Mouse (Mus musculus) telencephalon, adult 2 months (tissue): ENCODE data around the gene Med1.
"Not testable (repeated sequence)": the region's sequence is repeated elsewhere in the genome, so short reads cannot be mapped to it uniquely, and the experiment has no call there.

Source experiments
- DNase-seq: peaks from one replicate; pipeline ENCODE4 v3.0.0-alpha.2; 2011; ENCODE audit warnings: low read depth, low spot score

Med1 gene

GRCm38 (mm10) chr11:98192901-98193805, at the start of gene Med1:
TSS of gene Med1 (minus strand) at chr11:98193293.
- peak; percentile 96 for DNase-seq

DNA sequence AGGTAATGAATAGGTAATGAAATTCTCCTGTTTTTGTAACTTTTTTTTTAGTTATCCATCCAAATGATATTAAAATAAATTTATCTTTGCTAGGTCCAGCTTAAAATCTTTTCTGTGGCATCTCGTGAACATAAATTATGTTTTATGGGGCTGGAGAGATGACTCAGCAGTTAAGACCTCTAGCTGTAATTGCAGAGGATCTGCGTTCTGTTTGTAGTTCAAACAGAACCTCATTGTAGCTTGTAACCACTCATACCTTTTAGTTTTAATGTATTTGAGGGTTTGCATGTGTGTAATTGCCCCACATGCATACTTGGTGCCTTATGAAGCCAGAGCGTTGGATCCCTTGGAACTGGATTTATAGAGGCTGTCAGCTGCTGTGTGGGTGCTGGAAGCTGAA, 45.9 kb upstream of the Med1 start:
- DNase-seq = no peak

DNA sequence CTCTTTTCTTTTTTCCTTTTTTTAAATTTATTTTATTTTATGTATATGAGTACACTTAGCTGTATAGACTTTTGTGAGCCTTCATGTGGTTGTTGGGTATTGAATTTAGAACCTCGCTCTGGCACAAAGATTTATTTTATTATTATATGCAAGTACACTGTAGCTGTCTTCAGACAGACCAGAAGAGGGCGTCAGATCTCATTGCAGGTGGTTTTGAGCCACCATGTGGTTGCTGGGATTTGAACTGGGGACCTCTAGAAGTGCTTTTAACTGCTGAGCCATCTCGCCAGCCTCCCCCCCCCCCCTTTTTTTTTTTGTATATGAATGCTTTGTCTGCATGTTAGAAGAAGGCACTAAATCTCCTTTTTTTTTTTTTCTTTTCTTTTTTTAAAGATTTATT, 45.3 kb upstream of the Med1 start:
- no peak for DNase-seq

DNA sequence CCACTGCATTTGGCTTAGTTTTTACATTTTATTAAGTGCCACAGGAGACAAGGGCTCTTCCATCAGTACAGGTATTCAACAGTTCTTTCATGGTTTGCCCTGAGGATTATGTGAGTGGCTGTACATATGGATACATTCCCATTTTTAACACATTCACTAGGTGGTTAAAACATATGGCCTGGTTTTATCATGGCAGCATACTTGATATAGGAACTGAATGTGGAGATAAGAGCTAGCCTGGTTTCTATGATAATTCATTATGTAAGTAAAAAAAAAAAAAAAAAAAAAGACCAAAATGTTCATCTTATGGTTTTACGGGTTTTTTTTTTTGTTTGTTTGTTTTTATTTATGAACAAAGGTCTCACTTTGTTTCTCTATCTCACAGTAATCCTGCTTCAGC, 33.3 kb upstream of the Med1 start:
- DNase-seq = no peak

DNA sequence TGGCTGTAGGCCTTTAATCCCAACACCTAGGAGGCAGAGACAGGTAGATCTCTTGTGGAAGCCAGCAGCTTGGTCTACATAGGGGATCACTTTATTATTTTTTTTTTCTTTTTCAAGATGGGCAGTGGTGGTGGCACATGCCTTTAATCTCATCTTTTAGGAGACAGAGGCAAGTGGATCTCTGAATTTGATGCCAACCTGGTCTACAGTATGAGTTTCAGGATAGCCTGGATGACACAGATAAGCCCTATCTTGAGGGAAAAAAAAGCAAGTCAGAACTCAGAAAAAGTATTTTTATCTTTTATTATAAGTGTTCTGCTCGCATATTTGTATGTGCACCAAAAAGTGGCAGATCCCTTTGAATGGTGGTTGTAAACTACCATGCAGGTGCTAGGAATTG, 20.2 kb upstream of the Med1 start:
- no peak for DNase-seq

GRCm38 (mm10) chr11:98209661-98210060, 16.6 kb upstream of the Med1 start:
- not testable (repeated sequence) for DNase-seq

DNA sequence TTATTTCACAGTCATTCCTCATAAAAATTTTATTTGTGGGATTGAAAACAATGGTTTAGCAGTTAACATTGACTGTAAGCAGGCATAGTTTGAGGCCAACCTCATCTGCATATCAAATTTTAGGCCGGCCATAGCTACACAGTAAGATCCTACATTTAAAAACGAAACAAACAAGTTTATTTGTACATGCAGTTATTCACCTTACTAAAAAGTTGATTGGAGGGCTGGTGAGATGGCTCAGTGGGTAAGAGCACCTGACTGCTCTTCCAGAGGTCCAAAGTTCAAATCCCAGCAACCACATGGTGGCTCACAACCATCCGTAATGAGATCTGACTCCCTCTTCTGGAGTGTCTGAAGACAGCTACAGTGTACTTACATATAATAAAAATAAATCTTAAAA, 13.2 kb upstream of the Med1 start:
- not testable (repeated sequence) for DNase-seq

- no peak for DNase-seq
Observed at GRCm38 (mm10) chr11:98205463-98205862, 12.4 kb upstream of the Med1 start.

DNA sequence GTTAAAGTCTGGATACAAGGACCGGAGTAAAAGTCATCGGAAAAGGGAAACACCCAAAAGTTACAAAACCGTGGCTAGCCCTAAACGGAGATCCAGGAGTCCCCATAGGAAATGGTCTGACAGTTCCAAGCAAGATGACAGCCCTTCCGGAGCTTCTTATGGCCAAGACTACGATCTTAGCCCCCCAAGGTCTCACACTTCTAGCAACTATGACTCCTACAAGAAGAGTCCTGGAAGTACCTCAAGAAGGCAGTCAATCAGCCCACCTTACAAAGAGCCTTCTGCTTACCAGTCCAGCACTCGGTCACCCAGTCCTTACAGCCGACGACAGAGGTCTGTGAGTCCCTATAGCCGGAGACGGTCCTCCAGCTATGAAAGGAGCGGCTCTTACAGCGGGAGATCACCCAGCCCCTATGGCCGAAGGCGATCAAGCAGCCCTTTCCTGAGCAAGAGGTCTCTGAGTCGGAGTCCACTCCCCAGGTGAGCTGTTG, 10.9 kb upstream of the Med1 start:
- no peak for DNase-seq

DNA sequence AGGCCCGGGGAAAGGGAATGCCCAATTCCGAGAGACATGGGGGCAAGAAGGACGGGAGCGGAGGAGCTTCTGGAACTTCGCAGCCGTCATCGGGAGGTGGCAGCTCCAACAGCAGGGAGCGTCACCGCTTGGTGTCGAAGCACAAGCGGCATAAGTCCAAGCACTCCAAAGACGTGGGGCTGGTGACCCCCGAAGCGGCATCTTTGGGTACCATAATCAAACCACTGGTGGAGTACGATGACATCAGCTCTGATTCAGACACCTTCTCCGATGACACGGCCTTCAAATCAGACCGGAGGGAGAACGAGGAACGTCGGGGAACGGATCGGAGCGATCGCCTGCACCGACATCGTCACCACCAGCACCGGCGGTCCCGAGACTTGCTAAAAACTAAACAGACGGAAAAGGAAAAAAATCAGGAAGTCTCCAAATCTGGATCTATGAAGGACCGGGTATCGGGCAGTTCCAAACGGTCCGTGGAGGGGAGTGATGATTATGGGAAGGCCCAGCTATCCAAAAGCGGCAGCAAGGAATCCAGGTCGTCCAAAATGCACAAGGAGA, 10.3 kb upstream of the Med1 start:
- DNase-seq = no peak

GRCm38 (mm10) chr11:98202641-98203350, 9.7 kb upstream of the Med1 start, which contains the start of gene Cdk12:
TSS of gene Cdk12 (plus strand) at chr11:98203059.
- DNase-seq = peak; percentile 96

DNA sequence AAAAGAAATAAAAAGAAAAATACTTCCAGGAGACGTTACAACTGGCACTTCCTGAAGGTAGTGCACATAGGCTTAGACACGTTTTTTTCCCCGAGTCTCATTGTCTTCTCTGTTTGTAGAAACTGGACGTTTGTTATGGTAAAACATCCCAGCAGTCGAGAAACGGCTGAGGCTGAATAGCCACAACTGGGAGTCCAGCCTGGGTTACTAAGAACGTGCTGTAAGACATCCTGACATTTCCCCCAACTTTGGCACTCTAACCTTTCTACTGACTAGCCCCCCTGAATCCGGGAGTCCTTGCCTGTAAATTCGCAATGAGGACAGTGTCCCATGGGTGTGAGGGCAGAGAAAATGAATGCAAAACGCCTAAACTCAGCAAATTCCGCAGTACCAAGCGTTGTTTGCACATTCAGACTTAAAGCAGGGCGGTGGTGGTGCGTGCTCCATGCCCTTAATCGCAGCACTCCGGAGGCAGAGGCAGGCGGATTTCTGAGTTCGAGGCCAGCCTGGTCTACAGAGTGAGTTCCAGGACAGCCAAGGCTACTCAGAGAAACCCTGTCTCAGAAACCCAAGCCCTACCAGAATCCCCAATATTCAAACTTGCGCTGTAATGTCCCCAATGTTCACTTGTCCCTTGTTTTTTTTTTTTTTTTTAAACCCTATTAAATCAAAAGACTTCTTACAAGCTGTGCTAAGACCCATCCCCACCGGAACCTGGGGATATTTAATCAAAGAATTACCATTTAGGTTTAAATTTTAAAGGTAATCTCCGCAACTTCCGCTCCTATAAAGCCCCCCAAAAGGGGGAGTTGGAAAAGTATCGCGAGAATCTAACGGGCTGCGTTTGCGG, 8.9 kb upstream of the Med1 start:
- DNase-seq = no peak

DNA sequence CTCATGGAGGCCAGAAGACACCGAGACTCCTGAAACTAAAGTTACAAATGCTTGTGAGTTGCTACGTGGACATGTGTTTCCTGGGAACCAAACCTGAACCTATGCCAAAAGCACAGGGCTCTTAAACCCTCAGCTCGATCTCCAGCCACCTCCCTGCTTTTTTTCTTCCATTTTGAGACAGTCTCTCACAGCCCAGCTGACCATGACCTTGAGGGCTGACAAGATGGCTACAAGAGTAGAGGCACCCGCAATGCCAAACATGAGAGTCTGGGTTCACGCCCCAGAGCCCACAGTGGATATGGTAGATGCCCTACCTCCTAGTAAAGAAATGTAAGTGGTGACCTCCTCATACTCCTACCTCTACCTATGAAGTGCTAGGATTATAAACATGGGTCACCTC, 2.3 kb downstream of the Med1 start:
- no peak for DNase-seq

DNA sequence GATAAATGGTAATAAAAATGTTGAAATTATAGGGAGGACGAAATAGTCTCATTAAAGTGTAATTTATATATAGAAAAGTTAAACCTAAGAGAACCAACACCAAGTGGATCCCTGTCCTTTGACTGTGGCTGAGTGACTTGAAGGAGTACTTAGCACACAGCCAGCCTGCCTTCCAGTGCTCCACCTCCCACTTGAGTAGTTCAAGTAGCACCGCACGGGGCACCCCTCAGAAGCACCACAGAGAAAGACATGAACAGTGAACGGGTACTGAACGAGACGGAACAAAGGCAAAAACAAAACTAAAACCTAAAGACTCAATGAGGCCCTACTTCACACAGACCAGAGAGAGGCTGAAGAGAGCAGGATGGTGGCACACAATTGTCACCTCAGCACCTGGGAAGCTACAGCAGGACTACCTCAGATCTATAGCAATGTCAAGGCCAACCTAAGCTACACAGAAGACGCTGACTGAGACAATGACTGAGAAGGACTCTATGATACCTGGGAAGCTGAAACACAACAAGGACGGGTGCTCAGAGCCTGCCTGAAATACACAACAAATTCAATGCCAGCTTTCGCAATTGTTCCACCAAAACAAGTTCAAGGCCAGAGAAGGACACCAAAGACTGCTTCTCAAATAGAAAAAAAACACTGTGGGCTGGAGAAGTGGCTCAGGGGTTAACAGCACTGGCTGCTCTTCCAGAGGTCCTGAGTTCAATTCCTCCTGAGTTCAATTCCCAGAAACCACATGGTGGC, 5.3 kb downstream of the Med1 start:
- DNase-seq = no peak

- DNase-seq = not testable (repeated sequence)
Observed at GRCm38 (mm10) chr11:98182149-98182548, 10.9 kb downstream of the Med1 start.

DNA sequence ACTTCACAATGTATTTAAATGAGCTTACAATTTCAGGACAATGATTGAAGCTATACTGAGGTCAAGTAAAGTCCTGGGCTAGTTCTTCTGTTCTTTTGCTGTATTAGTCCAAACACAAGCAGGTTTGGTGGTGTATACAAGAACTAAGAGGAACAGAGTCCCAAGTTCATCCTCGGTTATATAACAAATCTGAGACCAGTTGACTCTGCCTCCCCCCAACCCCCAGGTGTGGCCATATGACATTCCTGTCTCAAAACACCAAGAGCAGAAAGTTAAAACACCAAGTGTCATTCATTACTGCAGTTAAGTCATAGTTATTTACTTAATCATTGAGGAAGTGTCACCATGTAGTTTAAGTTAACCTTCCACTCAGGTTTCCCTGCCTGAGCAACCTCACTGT, 24.7 kb downstream of the Med1 start:
- DNase-seq = no peak

GRCm38 (mm10) chr11:98155094-98155493, 38.0 kb downstream of the Med1 start:
- DNase-seq = no peak

DNA sequence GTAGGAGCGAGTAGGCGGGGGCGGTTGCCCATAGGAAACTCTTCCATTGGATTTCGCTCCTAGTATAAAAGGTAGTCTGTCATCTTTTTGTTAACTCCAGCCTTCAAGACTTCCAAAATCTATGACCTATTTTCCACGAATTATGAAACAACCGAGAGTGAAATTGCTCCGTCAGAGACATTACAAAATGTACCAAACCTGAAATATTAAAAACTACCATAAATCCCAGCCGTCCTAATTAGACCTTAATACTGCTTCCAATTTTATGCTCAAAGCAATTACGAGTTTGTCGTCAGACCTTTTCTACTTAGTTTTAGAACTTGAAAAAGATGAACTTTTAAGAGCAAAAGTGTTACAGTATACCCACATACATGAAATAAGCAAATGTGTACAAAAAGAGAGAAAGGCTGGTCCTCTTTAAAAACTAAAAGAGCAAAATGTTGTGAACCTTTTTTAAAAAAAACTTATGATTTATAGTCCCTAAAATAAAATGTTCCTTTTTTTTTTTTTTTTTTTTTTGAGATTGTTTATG, 42.4 kb downstream of the Med1 start:
- no peak for DNase-seq

DNA sequence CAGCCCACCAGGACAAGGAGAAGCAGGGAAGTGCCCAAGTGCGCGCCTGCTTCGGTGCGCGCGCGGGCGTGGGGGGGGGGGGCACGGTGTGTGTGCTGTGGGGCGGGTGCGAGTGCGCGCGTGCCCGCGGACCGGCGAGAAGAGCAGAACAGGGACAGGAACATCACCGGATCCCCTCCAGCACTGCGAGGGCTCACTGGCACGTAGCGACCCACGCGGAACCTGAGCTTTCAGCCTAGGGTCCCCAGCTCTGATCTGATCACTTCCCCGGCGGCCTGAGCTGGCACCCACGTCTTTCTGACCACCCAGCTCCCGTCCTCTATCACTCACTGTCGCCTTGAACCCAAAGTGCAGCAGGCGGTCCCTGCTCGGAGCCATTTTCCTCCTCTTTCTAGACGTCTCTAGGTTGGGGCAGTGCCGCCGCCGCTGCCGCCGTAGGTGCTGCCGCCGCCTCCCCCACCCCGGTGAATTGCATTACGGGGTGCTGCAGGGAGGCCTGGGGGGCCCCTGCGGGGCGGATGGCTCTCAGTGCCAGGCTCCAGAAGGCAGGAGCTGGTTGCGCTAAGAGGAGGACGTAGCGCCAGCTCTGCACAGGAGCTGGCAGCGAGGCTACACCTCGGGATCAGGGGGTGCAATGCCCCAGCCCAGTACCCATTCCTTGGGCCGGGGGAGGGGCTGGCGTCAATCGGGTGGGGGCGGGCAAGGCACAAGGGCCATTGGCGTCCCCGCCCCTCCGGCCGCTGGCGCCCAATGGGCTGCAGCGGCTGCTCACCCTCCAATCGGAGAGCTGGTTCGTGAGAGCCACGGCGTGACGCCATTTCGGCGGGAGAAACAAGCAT, 43.1 kb downstream of the Med1 start, which contains the start of gene Fbxl20:
Fbxl20 (minus strand) TSS at position 618 of the 839 bp plus-strand sequence.
- peak; percentile 90 for DNase-seq
